Mouse (Mus musculus) naive thymus-derived CD4-positive, alpha-beta T cell, adult 2 months (primary cell): ENCODE results near the gene Galr2.

Experiments used
- DNase-seq: peaks from one replicate; pipeline ENCODE4 v3.0.0-alpha.2; 2011; ENCODE audit warnings: low read depth

Galr2 gene

DNA sequence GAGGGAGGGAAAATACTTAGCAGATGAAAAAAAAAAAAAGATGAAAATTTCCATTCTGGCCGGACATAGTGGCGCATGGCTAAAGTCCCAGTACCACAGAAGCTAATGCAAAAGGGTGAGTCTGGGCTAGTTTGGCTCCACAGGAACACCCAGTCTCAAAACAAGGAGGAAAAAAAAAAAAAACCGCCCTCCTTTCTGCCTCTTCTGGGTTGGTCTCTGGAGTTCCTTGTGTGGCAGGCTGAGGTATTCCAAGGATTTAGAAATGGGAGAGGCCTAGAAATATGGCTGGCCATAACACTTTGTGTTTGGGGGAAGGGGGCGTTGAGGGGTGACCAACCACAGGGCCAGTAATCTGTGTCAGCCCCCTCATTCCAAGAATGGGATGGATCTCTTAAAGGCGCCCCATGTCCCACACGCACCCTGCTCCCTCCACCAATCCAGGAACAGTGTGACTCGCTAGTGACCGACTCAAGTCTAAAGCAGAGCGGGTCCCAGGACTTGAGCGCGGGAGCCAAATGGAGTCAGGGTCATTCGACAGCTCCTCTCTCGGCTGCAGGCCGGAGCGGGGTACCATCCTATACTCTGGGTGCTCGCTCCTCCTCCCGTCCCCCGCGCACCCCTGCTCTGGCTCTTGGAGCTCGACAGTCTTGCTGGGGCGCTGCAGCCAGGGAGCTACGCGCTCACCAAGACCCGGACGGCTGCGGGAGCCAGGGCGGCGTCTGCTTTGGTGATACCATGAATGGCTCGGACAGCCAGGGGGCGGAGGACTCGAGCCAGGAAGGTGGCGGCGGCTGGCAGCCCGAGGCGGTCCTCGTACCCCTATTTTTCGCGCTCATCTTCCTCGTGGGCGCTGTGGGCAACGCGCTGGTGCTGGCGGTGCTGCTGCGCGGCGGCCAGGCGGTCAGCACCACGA, at the start of gene Galr2:
Gene Galr2 (plus strand): TSS at position 189 of the 913 bp plus-strand sequence.
- no peak for DNase-seq

DNA sequence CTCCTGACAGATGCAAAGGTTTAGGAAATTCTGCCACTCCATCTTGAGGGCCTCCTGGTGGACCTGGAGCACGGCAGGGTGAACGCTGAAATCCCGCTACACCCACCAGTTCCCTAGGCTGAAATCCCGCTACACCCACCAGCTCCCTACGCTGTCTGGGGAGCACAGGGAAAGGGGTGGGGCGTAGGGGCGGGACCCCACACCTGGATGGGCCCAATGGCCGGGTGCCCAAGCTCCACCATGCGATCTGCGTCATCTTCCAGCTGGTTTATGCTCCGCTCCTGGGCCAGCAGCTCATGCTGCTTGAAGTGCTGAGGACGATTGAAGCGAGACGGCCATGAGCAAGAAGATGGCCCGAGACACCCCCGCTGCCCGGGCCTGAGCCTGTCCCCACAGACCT, 48.3 kb upstream of the Galr2 start:
- DNase-seq: no peak

DNA sequence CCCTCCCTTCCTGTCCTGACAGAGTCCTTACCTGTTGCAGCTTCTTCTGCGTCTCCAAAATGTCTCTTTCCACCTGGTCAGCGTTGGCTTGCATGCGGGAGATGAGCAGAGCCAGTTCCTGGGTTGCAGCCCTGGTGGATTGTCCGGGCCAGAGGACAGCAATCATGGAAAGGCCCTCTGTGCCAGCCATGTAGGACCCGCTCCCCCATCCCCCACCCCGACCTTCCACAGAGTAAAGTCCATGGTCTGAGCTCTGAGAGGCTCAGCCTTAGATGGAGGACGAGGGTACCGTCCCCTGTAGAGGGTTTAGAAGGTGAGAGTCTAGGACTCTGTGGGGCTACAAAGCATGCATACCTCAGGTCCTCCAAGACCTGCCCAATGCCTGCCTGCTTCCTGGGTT, 45.8 kb upstream of the Galr2 start:
- DNase-seq: no peak

DNA sequence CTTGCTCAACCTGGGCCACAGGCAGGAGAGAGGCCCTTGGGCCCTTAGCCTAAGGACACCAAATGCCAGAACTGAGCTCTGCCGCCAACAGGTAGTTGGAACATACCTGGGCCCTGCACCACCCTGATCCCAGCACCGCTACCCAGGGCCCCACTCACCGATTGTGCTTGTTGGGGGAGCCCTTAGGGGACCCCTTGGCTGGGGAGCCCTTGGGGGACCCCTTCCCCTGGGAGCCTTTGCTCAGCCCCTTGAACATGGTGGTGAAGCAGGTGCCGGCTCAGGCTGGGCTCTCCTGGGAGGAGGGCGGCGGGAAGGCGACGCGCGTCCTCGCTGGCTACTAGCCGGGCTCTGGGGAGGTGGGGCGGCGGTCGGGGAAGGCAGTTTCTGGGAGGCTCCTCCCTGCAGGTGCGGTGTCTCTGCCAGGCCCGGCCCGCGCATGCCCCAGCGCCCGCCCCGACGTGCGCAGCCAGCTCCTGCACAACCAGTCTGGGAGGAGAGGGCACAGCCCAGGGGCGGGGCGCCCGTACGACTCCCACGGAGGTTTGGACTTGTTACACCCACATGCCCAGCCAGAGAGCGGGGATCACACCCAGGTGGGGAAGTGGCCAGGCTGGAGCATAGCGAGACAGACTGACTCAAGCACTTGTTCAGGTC, 42.9 kb upstream of the Galr2 start, which contains the start of gene Evpl:
Gene Evpl (minus strand): TSS at position 336 of the 654 bp plus-strand sequence.
- DNase-seq: peak; percentile 72

DNA sequence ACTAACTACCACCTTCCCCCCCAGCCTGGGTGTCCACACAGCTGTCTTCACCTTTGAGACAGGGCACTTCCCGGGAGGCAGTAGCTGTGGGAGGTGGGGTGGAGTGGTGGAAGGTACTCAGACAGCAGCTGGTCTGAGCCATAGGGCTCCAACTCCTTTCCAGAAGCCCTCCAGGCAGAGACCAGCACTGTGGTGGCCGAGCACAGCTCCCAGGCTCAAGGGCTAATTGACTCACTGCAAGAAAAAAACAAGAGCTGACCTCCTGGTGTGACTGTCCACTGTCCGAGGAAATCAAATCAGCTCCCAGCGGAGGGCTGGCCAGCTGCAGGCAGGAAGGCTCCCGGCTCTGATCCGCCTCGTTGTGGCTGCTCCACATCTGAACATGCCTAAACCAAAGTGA, 40.9 kb upstream of the Galr2 start:
- DNase-seq: no peak

DNA sequence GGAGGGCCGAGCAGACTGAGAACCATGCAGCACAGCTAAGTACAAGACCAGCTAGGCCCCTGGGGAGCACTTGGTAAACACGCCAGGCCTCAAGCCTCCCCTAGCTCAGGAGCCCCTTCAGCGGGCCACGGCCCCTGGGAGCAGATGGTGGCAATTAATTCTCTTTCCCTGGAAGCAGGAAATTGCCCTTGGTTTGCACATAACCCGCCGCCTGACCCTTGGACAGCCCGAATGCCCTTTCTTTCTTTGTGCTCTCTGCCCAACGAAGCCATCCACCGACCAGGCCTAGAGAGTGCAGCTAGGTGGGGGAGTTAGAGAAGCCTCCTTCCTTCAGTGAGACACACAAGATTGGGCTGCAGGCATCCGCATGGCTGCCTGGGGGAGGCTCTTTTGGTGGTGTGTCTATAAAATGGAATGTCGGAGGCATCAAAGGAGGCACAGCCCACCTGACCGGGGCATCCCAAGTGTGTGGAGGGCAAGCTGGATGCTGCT, 38.9 kb upstream of the Galr2 start:
- DNase-seq: no peak

DNA sequence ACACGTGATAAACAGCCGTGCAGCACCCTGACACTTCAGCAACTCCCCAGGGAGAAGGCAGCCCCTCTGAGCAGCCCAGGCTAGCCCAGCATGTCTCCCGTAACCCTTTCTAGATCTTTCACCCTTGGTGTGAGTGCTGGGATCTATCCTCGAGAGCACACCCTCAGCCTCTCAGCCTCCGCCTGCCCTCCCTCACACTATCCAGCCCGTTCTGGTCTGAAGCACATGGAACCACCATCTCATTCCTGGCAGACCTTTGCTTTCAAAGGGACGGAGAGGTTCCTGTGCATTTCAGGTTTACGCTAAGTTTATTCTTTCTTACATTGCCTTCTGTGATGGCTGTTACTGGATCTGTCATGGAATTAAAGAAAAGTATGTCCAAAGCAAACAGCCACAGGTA, 36.2 kb upstream of the Galr2 start:
- no peak for DNase-seq

DNA sequence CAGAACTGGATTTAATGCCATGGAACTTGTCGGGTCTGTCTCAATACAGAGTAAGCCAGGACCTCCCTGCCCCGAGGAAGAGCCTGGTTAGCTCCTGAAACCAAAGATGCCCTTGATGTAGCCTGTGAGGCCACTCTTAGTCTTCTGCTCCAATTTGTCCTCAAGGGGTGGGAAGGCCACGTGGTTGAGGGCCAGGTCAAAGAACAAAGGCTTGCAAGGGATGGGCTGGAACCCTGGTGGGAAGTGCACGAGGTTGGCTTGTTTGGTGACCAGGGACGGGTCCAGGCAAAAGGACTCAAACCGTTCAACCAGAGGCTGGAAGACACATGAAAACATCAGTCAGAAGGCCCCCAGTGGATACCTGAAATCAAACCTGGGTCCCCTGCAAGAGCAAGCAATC, 35.1 kb upstream of the Galr2 start:
- DNase-seq: no peak

DNA sequence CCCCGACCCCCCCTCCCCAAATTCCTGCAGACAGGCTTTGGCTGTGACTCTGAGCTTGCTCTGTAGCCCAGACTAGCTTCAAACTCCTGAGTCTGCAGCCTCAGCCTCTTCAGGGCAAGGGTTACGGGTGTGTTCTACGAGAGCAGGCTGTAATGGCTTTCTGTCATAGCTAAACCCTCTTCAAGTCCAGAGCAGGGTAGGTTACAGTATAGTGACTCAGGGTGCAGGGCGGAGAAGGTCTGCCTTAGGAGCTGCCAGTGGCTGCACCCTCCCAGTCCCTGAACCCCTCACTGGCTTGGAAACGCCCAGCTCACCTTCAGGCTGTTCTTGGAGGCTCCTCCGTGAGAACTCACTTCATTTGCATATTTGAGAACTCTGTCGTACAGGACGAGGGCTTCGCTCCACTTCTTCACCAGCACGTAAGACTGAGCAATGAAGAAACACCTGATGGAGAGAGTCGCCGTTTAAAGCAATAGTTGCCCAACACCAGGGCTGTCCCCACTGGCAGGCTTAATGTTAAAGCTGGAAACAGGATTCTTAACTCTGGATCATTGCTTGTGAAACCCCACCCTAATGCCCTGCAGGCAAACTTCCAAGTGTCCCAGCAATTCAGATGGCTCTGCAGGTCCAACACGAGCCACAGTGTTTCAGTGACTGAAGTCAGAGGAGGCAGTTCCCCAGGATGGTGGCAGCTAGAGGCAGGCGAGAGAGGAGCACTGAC, 33.1 kb upstream of the Galr2 start:
- no peak for DNase-seq

DNA sequence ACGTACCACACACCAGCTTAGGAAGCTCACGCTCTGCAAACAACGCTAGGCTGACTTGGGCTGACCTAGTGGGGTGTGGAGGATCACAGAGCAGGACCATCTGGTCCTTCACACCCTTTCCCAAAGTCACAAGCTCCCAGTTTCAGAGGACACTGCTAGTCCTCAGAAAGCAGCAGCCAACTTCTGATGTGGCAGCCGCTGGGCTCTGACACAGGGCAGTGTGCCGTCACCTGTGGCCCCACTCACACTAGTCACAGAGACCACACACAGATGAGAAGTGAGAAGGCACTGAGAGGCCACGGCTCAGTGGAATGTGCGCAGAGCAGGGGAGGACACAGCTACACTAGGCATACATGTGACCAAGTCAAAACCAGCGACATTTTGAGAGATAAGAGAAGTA, 29.8 kb upstream of the Galr2 start:
- no peak for DNase-seq

DNA sequence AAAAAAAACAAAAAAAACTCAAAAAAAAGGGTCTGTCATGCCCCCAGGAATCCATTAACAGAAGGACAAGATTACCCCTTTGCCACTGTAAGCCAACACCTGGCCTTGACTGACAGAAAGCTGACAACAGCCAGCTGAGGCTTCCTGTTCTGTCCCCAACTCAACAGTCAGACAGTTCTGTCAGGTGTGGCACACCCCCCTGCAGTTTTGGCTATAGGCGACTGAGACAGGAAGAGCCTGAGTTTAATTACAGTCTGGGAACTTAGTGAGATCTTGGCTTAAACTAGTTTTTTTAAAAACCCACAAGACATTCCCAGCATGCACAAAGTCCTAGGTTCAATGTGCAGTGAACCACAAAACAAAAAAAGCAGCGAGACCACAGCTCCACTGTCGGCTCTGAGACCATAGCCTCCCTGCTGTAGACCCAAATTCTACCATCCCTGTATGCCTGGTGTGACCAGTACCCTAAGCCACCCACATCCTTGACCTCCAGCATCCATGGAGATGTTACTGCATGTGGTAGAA, 27.6 kb upstream of the Galr2 start:
- no peak for DNase-seq

DNA sequence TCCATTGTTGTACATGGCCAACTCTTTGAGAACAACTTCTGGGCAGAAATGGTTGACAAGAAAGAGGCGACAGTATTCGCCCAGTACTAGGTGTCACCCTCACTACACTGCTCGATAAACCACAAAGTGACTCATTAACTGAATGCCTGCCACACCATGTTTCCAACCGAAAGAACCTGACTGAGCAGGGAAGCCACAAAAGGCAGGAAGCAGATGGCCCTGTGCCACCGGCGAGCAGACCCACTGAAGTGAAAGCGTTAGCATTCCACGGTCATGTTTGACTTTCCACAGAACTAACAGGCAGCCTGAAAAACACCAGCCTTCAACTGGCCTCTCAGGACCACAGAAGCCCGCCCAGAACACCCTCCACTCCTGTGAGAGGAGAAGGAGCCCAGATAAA, 26.1 kb upstream of the Galr2 start:
- peak; percentile 53 for DNase-seq

DNA sequence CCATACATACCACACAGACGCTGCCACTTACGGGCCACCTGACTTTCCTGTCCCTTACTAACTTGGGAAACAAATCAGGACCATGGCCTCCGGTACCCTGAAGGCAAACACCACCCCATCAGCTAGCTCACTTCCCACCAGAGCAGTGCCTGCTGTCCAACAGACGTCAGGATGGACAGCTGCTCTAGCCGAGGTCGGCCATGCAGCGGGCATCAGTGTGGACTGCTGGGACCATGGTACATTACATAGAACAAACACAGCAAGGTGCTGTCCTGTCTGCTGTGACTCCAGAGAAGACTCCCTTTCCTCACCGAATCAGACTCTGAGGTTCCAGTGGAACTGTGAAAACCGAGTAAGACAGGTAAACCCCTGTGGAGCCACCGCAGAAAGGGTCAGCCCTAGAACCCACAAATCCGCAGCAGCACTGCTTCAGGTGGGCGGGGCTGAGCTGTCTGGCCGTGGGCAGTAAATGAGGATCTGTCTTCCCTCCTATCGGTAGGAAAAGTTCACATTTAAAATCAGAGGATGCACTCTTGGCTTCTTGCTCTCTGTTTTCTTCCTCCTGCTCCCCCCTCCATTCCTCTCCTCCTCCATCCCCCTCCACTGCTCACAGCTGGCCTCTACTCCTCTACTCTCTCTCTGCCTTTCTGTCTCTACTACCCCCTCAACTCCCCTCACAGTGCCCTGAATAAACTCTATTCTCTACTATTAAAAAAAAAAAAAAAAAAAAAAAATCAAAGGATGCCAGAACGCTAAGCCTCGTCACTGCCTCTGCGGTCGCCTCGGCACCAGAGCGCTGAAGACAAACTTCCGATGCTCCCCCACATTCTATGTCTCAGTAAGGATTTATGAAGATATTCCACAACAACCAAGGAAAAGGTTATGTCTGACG, 25.4 kb upstream of the Galr2 start:
- DNase-seq: peak; percentile 24

DNA sequence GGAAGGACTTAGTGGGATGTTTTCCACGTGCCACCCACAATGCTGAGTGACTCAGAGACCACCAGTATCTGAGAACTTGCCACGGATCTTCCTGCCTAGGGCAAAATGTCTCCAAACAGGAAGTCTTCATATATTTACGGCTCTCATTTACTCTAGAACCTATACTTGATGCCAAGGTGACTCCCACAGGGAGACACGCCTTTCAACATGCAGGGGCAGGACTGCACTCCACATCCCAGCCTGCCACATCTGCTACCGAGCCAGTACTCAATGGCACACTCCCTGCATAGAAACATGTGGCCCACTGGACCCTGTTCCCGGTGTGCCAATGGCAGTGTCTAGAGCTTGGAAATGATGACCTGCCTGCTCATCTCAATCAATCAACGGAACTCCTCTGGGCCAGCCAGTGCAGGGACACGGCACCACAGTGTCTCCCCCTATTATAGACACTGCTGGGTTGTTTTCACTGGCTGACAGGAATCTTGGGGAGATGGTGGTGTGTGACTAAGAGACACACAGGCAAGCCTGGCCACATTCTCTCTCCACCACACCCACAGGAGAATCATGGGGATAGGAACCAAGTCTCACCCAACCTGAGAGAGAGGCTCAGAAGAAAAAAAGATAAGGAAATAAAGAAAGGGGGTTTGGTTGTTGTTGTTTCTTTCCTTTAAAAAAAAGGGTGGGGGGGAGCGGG, 24.6 kb upstream of the Galr2 start:
- peak; percentile 60 for DNase-seq

DNA sequence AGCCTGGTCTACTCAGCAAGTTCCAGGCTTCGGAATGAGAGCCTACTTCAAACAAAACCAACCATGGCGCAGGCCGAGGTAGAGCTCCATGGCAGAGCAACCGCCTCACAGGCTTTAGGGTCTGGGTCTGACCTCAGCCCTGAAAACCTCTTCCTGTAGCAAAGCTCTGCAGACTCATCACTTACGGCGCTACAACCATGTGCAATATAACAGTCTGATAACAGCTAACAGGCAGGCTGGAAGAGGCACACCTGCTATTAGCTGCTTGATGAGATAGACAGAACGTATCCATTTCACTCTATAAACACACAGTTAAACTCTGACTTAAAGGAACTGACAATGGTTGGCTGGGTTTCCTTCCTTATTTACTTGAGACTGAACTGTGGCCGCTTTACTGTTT, 21.3 kb upstream of the Galr2 start:
- DNase-seq: peak; percentile 25

DNA sequence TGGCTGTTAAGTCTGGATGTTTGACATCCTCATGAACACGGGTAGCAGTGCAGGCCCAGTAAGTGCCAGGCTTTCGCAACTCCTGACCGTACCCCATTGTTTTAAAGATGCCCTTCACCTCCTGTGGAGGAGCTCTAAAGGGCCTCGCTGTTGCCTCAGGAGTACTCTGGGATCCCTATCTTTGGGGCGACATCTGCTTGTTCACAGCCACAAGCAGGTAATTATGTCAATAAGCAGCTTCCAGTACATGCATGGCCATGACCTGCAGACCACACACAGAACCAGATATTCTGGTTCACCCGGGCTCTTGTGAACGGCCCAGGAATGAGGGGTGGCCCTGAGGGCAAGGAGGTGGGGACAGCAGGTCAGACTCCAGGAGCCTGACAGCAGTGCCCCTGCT, 20.5 kb upstream of the Galr2 start:
- no peak for DNase-seq

DNA sequence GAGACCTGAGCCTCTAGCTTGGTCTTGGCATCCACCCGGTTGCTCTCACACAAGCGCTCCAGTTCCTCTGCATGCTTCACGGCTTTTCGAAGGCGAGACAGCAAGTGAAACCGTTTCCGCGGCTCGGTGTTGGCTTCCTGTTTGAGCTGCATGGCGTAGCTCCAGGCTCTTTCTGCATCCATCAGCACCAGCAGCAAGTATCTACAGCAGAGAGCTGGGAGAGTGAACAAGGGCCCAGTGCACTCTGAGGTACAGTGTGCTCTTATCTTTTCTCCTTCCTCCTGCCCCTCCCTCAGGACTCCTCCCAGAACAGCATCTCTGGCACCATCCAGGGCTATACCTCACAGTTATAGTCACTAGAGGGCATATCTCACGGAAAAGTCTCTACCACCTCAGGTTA, 15.4 kb upstream of the Galr2 start:
- DNase-seq: peak; percentile 33

DNA sequence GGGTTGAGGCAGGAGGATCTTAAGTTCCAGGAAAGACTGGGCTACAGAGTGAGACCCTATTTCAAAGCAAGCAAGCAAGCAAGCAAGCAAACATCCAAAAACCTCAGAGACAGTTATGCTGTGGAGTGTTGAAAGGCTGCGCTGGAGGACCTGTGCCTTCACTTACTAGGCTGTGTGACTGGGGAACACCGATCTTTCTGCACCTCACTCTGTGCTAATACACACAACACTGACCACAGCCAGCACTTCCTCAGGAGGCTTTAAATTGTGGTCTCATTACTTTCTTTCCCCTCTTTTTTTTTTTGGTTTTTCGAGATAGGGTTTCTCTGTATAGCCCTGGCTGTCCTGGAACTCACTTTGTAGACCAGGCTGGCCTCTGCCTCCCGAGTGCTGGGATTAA, 14.9 kb upstream of the Galr2 start:
- DNase-seq: no peak

DNA sequence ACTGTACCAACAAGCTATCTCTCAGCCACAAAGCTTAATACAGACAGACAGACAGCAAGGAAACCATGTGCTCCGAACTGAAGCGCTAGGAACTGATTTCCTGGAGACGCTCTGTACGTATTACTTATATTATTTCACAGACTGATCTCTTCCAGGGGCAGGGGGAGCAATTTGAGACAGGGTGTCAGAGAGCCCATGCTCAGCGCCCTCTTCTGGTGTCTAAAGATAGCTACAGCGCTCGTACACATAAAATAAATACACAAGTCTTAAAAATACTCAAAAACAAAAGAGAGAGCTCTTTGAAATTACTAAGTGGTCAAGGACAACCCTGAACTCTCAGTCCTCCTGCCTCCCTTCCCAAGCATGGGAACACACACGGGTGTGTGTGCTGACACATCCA, 13.1 kb upstream of the Galr2 start:
- DNase-seq: peak; percentile 30

DNA sequence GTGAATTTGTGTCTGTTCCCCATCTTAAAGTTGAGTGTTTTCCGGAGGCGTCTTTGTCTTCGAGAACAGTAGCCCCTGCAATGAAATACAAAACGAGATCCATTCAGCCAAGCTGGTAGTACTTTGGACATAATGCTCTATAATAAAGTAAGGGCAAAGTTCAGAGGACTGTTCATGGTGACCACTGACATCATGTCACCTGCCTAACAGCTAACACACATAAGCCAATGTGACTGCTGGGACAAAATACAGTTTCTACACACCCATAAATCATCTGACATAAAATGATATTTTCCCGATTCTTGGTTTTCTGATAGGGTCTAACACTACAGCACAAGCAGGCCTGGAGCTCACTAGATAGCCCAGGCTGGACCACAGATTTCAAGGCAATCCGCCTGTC, 12.4 kb upstream of the Galr2 start:
- DNase-seq: no peak

DNA sequence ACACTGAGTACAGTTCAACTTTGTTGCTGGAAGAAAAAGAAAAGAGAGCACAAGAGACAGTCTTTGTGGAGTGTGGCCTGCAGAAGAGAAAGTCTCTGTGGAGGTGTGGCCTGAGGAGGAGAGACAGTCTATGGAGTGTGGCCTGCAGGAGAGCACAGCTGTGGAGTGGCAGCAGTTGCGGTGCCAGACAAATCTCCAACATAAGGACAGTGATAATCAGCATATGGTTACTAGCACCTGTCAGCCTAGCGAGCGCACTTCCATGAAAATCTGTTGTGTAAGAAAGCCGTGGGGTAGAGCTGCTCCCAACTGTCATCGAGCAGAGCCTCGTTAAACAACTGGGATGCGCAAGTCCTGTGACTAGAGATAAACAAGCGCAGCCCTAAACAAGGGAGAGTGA, 11.2 kb upstream of the Galr2 start:
- no peak for DNase-seq
